Mouse (Mus musculus) liver, embryonic 15.5 days (tissue): ENCODE data around the gene Gm4985. TPM values are rescaled to one million over a fixed set of nuclear protein-coding genes. Genes with fewer than 3 reads are reported as not detected.
"Not testable (repeated sequence)": the region's sequence is repeated elsewhere in the genome, so short reads cannot be mapped to it uniquely, and the experiment has no call there.

Experiments
- ATAC-seq: fragments of 200-750 bp; cut with Nextera tagmentation; 2 replicates; pipeline ENCODE4 v1.8.0; 2017; ENCODE audit warnings: moderate number of reproducible peaks, mild to moderate bottlenecking, moderate library complexity; ENCODE audit not compliant: insufficient read depth
- H3K27ac ChIP-seq: fragments of 300-500 bp; sonication (generic); replicated peaks from 2 replicates; pipeline ENCODE4 v1.5.1; 2015; ENCODE audit warnings: mild to moderate bottlenecking, inconsistent platforms
- H3K27me3 ChIP-seq: fragments of 300-500 bp; sonication (generic); 2 replicates; pipeline ENCODE4 v1.6.1; 2015; ENCODE audit warnings: mild to moderate bottlenecking, inconsistent platforms
- H3K36me3 ChIP-seq: fragments of 300-500 bp; sonication (generic); replicated peaks from 2 replicates; pipeline ENCODE4 v1.6.1; 2015; ENCODE audit warnings: moderate library complexity, mild to moderate bottlenecking, inconsistent platforms
- H3K4me1 ChIP-seq: fragments of 300-500 bp; sonication (generic); replicated peaks from 2 replicates; pipeline ENCODE4 v1.6.1; 2015; ENCODE audit warnings: inconsistent platforms
- H3K4me2 ChIP-seq: fragments of 300-500 bp; sonication (generic); 2 replicates; pipeline ENCODE4 v1.6.1; 2015; ENCODE audit warnings: moderate library complexity, mild to moderate bottlenecking, inconsistent platforms
- H3K4me3 ChIP-seq: fragments of 300-500 bp; sonication (generic); replicated peaks from 2 replicates; pipeline ENCODE4 v1.5.1; 2015; ENCODE audit warnings: mild to moderate bottlenecking, inconsistent platforms
- H3K9ac ChIP-seq: fragments of 300-500 bp; sonication (generic); 2 replicates; pipeline ENCODE4 v1.6.1; 2015; ENCODE audit warnings: moderate library complexity, mild to moderate bottlenecking, inconsistent platforms
- H3K9me3 ChIP-seq: fragments of 300-500 bp; sonication (generic); replicated peaks from 2 replicates; pipeline ENCODE4 v1.6.1; 2016; ENCODE audit warnings: inconsistent platforms
- WGBS: fragments of 180-500 bp; shearing (Covaris S2); methylation state at CpG from one replicate; pipeline ENCODE4 v1.1.7; 2015; ENCODE audit warnings: mixed read lengths; ENCODE audit not compliant: insufficient replicate concordance; 5-methylcytosine and 5-hydroxymethylcytosine counted together
- microRNA-seq: library from miRNA; unstranded; fragments of <30 nt; microRNA quantifications from one replicate; pipeline ENCODE4, GENCODE M21; 2016
- polyA plus RNA-seq: library from polyadenylated mRNA; unstranded; fragments of >200 nt; fragmentation: Nextera tagmentation; extraction: Ambion mirVana; gene quantifications from 2 replicates; pipeline ENCODE4 v1.2.1, GENCODE M21; 2015

Gene Gm4985
- polyA plus RNA-seq: not detected in 2 replicates

DNA sequence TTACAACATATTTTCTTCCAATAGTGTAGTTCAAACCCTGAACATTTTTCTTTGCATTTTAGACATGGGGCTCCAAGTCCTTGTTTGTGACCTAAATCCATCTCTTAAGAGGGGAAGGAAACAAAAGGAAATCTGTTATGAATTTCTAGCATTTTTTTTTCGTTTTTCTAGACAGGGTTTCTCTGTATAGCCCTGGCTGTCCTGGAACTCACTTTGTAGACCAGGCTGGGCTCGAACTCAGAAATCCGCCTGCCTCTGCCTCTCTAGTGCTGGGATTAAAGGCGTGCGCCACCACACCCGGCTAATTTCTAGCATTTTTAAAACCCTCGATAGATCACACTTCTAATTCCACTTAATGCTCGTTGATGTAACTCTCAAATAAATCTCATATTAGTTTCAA is at the start of gene Gm4985:
Gene Gm4985, minus strand, starts transcription at position 101 of the 400 bp plus-strand sequence.
- H3K27ac ChIP-seq, ATAC-seq, H3K36me3 ChIP-seq, H3K4me1 ChIP-seq, H3K4me3 ChIP-seq, H3K4me2 ChIP-seq, H3K9me3 ChIP-seq, H3K27me3 ChIP-seq, H3K9ac ChIP-seq: not testable (repeated sequence)
- 66% methylated on average over 8 of the region's 8 CpGs for WGBS

DNA sequence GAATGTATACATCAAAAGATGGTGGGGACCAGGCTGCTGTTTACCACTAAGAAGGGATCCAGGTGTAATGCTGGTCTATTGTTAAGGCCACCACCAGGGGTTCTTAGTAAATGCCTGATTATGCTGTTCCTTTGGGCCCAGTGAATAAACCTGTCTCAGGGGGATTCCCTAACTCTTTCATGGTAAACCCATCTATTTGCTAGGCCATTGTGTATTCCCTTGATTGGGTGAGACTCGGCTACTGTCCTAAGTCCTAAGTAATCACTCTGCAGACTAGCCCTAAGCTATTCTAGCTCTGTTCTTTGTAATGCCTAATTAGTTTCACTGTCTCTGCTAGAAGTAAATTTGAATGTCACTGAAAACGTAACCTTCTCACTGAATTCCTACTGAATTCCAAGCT is 4.6 kb downstream of the Gm4985 start:
- Histone ChIP-seq H3K4me3 (no peak overlapping the region), H3K27me3 (no peaks in the 10 kb centered on the region)
- WGBS: 63% methylated on average over 2 of the region's 2 CpGs

More for the DNA sequence above, 4.6 kb downstream of the Gm4985 start:
- Histone ChIP-seq H3K27ac (no peak overlapping the region), H3K36me3 (no peaks in the 10 kb centered on the region), H3K4me2 (no peak overlapping the region), H3K9ac (no peak overlapping the region), H3K9me3 (no peaks in the 10 kb centered on the region), H3K4me1 (no peaks in the 10 kb centered on the region)
- ATAC-seq: no peak

Small RNA genes within 50 kb of the gene (microRNA-seq; reads per million reads assigned to microRNA genes)
- gene Gm25299: not detected

Other genes with a start within 250 kb of the Gm4985 start
- gene Gm4907, start 76.4 kb downstream of the Gm4985 start, polyA plus RNA-seq: not detected in 2 replicates